Mouse (Mus musculus): ENCODE measurements around the gene Rbfox3.

Rbfox3 gene

GRCm38 (mm10) chr11:118540411-118541026 is 370.9 kb downstream of the Rbfox3 start:
- peak; percentile 57 for DNase-seq

GRCm38 (mm10) chr11:118538008-118538407 is 373.4 kb downstream of the Rbfox3 start:
- DNase-seq = no peak

GRCm38 (mm10) chr11:118534382-118535092 is 376.9 kb downstream of the Rbfox3 start:
- peak; percentile 78 for DNase-seq

GRCm38 (mm10) chr11:118530313-118530712 is 381.1 kb downstream of the Rbfox3 start:
- no peak for DNase-seq

- DNase-seq = no peak
These were observed 382.6 kb downstream of the Rbfox3 start for GRCm38 (mm10) chr11:118528761-118529160.

- no peak for DNase-seq
These were observed 386.3 kb downstream of the Rbfox3 start for GRCm38 (mm10) chr11:118525059-118525458.

GRCm38 (mm10) chr11:118523496-118524145 is 387.8 kb downstream of the Rbfox3 start:
- DNase-seq = no peak

- DNase-seq = no peak
These were observed 390.5 kb downstream of the Rbfox3 start for GRCm38 (mm10) chr11:118520932-118521331.

- DNase-seq = no peak
These were observed 391.1 kb downstream of the Rbfox3 start for GRCm38 (mm10) chr11:118520251-118520650.

GRCm38 (mm10) chr11:118518743-118519142 is 392.7 kb downstream of the Rbfox3 start:
- DNase-seq = no peak

- no peak for DNase-seq
These were observed 393.5 kb downstream of the Rbfox3 start for GRCm38 (mm10) chr11:118517924-118518323.

GRCm38 (mm10) chr11:118512257-118512910 is 399.0 kb downstream of the Rbfox3 start:
- no peak for DNase-seq

GRCm38 (mm10) chr11:118511851-118512250 is 399.5 kb downstream of the Rbfox3 start:
- DNase-seq = peak; percentile 73

- no peak for DNase-seq
These were observed 403.1 kb downstream of the Rbfox3 start for GRCm38 (mm10) chr11:118508341-118508740.

- DNase-seq = peak; percentile 85
These were observed 403.5 kb downstream of the Rbfox3 start for GRCm38 (mm10) chr11:118507904-118508303.

GRCm38 (mm10) chr11:118507095-118507494 is 404.3 kb downstream of the Rbfox3 start:
- no peak for DNase-seq

GRCm38 (mm10) chr11:118504180-118504454 is 407.3 kb downstream of the Rbfox3 start:
- no peak for DNase-seq

- DNase-seq = no peak
These were observed 407.8 kb downstream of the Rbfox3 start for GRCm38 (mm10) chr11:118503418-118504179.

- DNase-seq = no peak
These were observed 408.4 kb downstream of the Rbfox3 start for GRCm38 (mm10) chr11:118502990-118503389.

GRCm38 (mm10) chr11:118496066-118496689 is 415.2 kb downstream of the Rbfox3 start:
- DNase-seq = peak; percentile 44

- no peak for DNase-seq
These were observed 416.3 kb downstream of the Rbfox3 start for GRCm38 (mm10) chr11:118495065-118495464.

GRCm38 (mm10) chr11:118494001-118494737 is 417.2 kb downstream of the Rbfox3 start:
- DNase-seq = no peak
